Mouse (Mus musculus) adrenal gland, adult 18-20 months (tissue): Measurements from ENCODE around the gene Defa21. TPM values are rescaled to one million over a fixed set of nuclear protein-coding genes. Genes with fewer than 3 reads are reported as not detected.
"Not testable (repeated sequence)": the region's sequence is repeated elsewhere in the genome, so short reads cannot be mapped to it uniquely, and the experiment has no call there.

Experiments used
- DNase-seq, 2 experiments: peaks; one replicate each; pipeline ENCODE4 v3.0.0; 2021 to 2022; ENCODE audit warnings: low spot score in 2 of 2
- long read RNA-seq, 2 experiments: library from polyadenylated mRNA; stranded (forward); transcript quantifications; one replicate each; pipeline ENCODE4 v2.0.0; 2021
- total RNA-seq, 2 experiments: library from RNA; stranded (reverse); gene quantifications; 1 replicate in 1 of 2; 2 replicates in 1 of 2; pipeline ENCODE4 v1.2.3; 2021

The Defa21 gene
- not detected for total RNA-seq
- long read RNA-seq, experiment 1 = 0 reads
- long read RNA-seq, experiment 2 = 0 reads

GRCm38 (mm10) chr8:21025245-21025644 is at the start of gene Defa21:
Defa21 (plus strand) TSS chr8:21025545.
- DNase-seq = not testable (repeated sequence)

GRCm38 (mm10) chr8:20979846-20980245 is 45.5 kb upstream of the Defa21 start:
- no peak for DNase-seq

GRCm38 (mm10) chr8:20994042-20994441 is 31.3 kb upstream of the Defa21 start:
- DNase-seq = not testable (repeated sequence)

- no peak for DNase-seq
These were observed 28.6 kb upstream of the Defa21 start for GRCm38 (mm10) chr8:20996776-20997175.

- no peak for DNase-seq
These were observed 28.1 kb upstream of the Defa21 start for GRCm38 (mm10) chr8:20997291-20997690.

GRCm38 (mm10) chr8:21001171-21001570 is 24.2 kb upstream of the Defa21 start:
- DNase-seq = peak in 1 of 2 experiments; percentile 19

GRCm38 (mm10) chr8:21006801-21007200 is 18.5 kb upstream of the Defa21 start:
- no peak for DNase-seq

- DNase-seq = peak in 1 of 2 experiments; percentile 23
These were observed 16.8 kb upstream of the Defa21 start for GRCm38 (mm10) chr8:21008578-21008977.

- not testable (repeated sequence) for DNase-seq
These were observed 14.8 kb upstream of the Defa21 start for GRCm38 (mm10) chr8:21010548-21010947.

GRCm38 (mm10) chr8:21054747-21055146 is 29.4 kb downstream of the Defa21 start, which contains the start of gene Defa23:
Defa23 (plus strand) TSS chr8:21055047.
- not testable (repeated sequence) for DNase-seq

- not testable (repeated sequence) for DNase-seq
These were observed 39.4 kb downstream of the Defa21 start, which contains the start of gene Defa35 for GRCm38 (mm10) chr8:21064738-21065137. Defa35 (plus strand) TSS chr8:21065038.

Other genes with a start within 250 kb of the Defa21 start
- gene Defb33, start 132.9 kb upstream of the Defa21 start, total RNA-seq = not detected
- gene Gm15056, start 122.9 kb upstream of the Defa21 start, total RNA-seq = not detected
- gene Gm6040, start 103.5 kb upstream of the Defa21 start, total RNA-seq = not detected
- gene AY761185, start 80.8 kb upstream of the Defa21 start, total RNA-seq = not detected
- not detected for gene Defa23, start 29.5 kb downstream of the Defa21 start, total RNA-seq
- gene Defa35, start 39.5 kb downstream of the Defa21 start, total RNA-seq = not detected
- gene Defa25, start 58.9 kb downstream of the Defa21 start, total RNA-seq = not detected
- gene Gm14851, start 70.5 kb downstream of the Defa21 start, total RNA-seq = not detected
- not detected for gene Defa30, start 109.1 kb downstream of the Defa21 start, total RNA-seq
- not detected for gene Defa22, start 136.7 kb downstream of the Defa21 start, total RNA-seq
- not detected for gene Defa31, start 166.1 kb downstream of the Defa21 start, total RNA-seq
- not detected for gene Gm15293, start 176.0 kb downstream of the Defa21 start, total RNA-seq
- gene Gm15292, start 224.2 kb downstream of the Defa21 start, total RNA-seq = not detected